Mouse (Mus musculus): Measurements from ENCODE around the gene Rtl8b.
A peak's percentile ranks its signal among the peaks of the same experiment; 100 is the strongest.
"Not testable (repeated sequence)": the region's sequence is repeated elsewhere in the genome, so short reads cannot be mapped to it uniquely, and the experiment has no call there.

Gene Rtl8b

GRCm38 (mm10) chrX:53670294-53670693 is at the start of gene Rtl8b:
TSS of gene Rtl8b (minus strand) at chrX:53670408.
- DNase-seq (ENCODE audit: low read depth): peak; percentile 85

- no peak for DNase-seq (ENCODE audit: low read depth)
Measured at GRCm38 (mm10) chrX:53716323-53717182, 46.3 kb upstream of the Rtl8b start.

- no peak for DNase-seq (ENCODE audit: low read depth)
Measured at GRCm38 (mm10) chrX:53715942-53716322, 45.7 kb upstream of the Rtl8b start.

- DNase-seq (ENCODE audit: low read depth): no peak
Measured at GRCm38 (mm10) chrX:53702673-53703072, 32.5 kb upstream of the Rtl8b start.

- no peak for DNase-seq (ENCODE audit: low read depth)
Measured at GRCm38 (mm10) chrX:53699225-53699624, 29.0 kb upstream of the Rtl8b start.

- DNase-seq (ENCODE audit: low read depth): no peak
Measured at GRCm38 (mm10) chrX:53694008-53694777, 24.0 kb upstream of the Rtl8b start.

- DNase-seq (ENCODE audit: low read depth): no peak
Measured at GRCm38 (mm10) chrX:53693141-53693540, 22.9 kb upstream of the Rtl8b start.

- DNase-seq (ENCODE audit: low read depth): no peak
Measured at GRCm38 (mm10) chrX:53692065-53692464, 21.9 kb upstream of the Rtl8b start.

GRCm38 (mm10) chrX:53684676-53685075 is 14.5 kb upstream of the Rtl8b start:
- not testable (repeated sequence) for DNase-seq (ENCODE audit: low read depth)

- DNase-seq (ENCODE audit: low read depth): not testable (repeated sequence)
Measured at GRCm38 (mm10) chrX:53682650-53683049, 12.4 kb upstream of the Rtl8b start.

GRCm38 (mm10) chrX:53676943-53677342 is 6.7 kb upstream of the Rtl8b start:
- DNase-seq (ENCODE audit: low read depth): peak; percentile 7

GRCm38 (mm10) chrX:53670696-53671095 is 488 bp upstream of the Rtl8b start:
- not testable (repeated sequence) for DNase-seq (ENCODE audit: low read depth)

- DNase-seq (ENCODE audit: low read depth): not testable (repeated sequence)
Measured at GRCm38 (mm10) chrX:53669557-53670270, 494 bp downstream of the Rtl8b start.

- not testable (repeated sequence) for DNase-seq (ENCODE audit: low read depth)
Measured at GRCm38 (mm10) chrX:53652917-53653316, 17.3 kb downstream of the Rtl8b start.

- no peak for DNase-seq (ENCODE audit: low read depth)
Measured at GRCm38 (mm10) chrX:53645885-53646284, 24.3 kb downstream of the Rtl8b start.

GRCm38 (mm10) chrX:53642980-53643961 is 26.9 kb downstream of the Rtl8b start, which contains the start of gene Rtl8a:
TSS of gene Rtl8a (minus strand) at chrX:53643682.
- peak; percentile 79 for DNase-seq (ENCODE audit: low read depth)

GRCm38 (mm10) chrX:53642604-53642979 is 27.6 kb downstream of the Rtl8b start:
- DNase-seq (ENCODE audit: low read depth): not testable (repeated sequence)

GRCm38 (mm10) chrX:53638107-53638506 is 32.1 kb downstream of the Rtl8b start:
- not testable (repeated sequence) for DNase-seq (ENCODE audit: low read depth)

All from naive thymus-derived CD4-positive, alpha-beta T cell, adult 2 months (primary cell).